Mouse (Mus musculus) megakaryocyte, embryonic 14.5 days (primary cell): Measurements from ENCODE around the gene Mrpl23.

Experiments used
- FLI1 ChIP-seq: IDR thresholded peaks from 2 replicates; pipeline ENCODE4 v1.6.1; 2012; ENCODE audit warnings: low read length, inconsistent platforms, mixed read lengths
- GATA1 ChIP-seq: IDR thresholded peaks from 3 replicates; pipeline ENCODE4 v1.6.1; 2012; ENCODE audit warnings: mixed read lengths, low read length, inconsistent platforms, borderline replicate concordance

- TF ChIP-seq GATA1, result no peak
- TF ChIP-seq FLI1, result no peak
Observed at GRCm38 (mm10) chr7:142545967-142546366, 13.5 kb downstream of the Mrpl23 start.
